Comparison of ENCODE assay signal across 8 mouse cellular contexts in genomic region chr16:33058033-33058432, GRCm38 (mm10). TPM values are rescaled to one million over a fixed set of nuclear protein-coding genes. Genes with fewer than 3 reads are reported as not detected.
DNase-seq lines count a peak whose midpoint lies in the region; ATAC-seq lines count a peak whose summit lies in the region.

No protein-coding gene starts in this region.

- intact Hi-C loops in heart, postnatal 10 days (cut with DNase I): no loop called here

- H3K4me3 ChIP-seq in heart, embryonic 15.5 days: peak overlapping the region; percentile 13; the same call in 1 of the 2 replicates
- peak overlapping the region; percentile 76; the same call in 1 of the 2 replicates for H3K4me3 ChIP-seq in hindbrain, embryonic 14.5 days (replicated peaks; ENCODE audit: low read length)
- H3K4me3 ChIP-seq in midbrain, embryonic 13.5 days (replicated peaks): peak overlapping the region; percentile 95

- 90% methylated on average over 16 of the region's 16 CpGs for WGBS in heart, embryonic 15.5 days
- WGBS in hindbrain, embryonic 14.5 days: 94% methylated on average over 16 of the region's 16 CpGs
- 93% methylated on average over 16 of the region's 16 CpGs for WGBS in midbrain, embryonic 13.5 days

- no peaks in the 10 kb centered on the region for H3K9me3 ChIP-seq in heart, embryonic 15.5 days (replicated peaks)
- H3K9me3 ChIP-seq in hindbrain, embryonic 14.5 days (ENCODE audit: control insufficient read depth, low read length): no peaks in the 10 kb centered on the region
- no peaks in the 10 kb centered on the region for H3K9me3 ChIP-seq in midbrain, embryonic 13.5 days

- H3K4me2 ChIP-seq in heart, embryonic 15.5 days: peak overlapping the region; percentile 65
- peak overlapping the region; percentile 79 for H3K4me2 ChIP-seq in hindbrain, embryonic 14.5 days (replicated peaks)
- peak overlapping the region; percentile 63 for H3K4me2 ChIP-seq in midbrain, embryonic 13.5 days (replicated peaks)

- H3K36me3 ChIP-seq in heart, embryonic 15.5 days: peaks cover 31% of the 10 kb centered on the region
- peaks cover 34% of the 10 kb centered on the region for H3K36me3 ChIP-seq in hindbrain, embryonic 14.5 days (replicated peaks; ENCODE audit: control insufficient read depth, insufficient read depth)
- H3K36me3 ChIP-seq in midbrain, embryonic 13.5 days: peaks cover 30% of the 10 kb centered on the region

- H3K9ac ChIP-seq in heart, embryonic 15.5 days: peak overlapping the region; percentile 35
- H3K9ac ChIP-seq in hindbrain, embryonic 14.5 days: 0 out of 2 replicates have a peak overlapping the region, but pooled peaks have one; percentile 88
- peak overlapping the region; percentile 46 for H3K9ac ChIP-seq in midbrain, embryonic 13.5 days (replicated peaks)

- ATAC-seq in heart, embryonic 15.5 days (replicated peaks; ENCODE audit: insufficient number of reproducible peaks, insufficient read depth, low FRiP score, low read depth): no peak
- no peak for ATAC-seq in hindbrain, embryonic 14.5 days (ENCODE audit: low FRiP score)
- no peak for ATAC-seq in midbrain, embryonic 13.5 days

- no peaks in the 10 kb centered on the region for H3K27me3 ChIP-seq in heart, embryonic 15.5 days
- H3K27me3 ChIP-seq in hindbrain, embryonic 14.5 days (ENCODE audit: control insufficient read depth, insufficient read depth, low read length): no peaks in the 10 kb centered on the region
- H3K27me3 ChIP-seq in midbrain, embryonic 13.5 days: no peaks in the 10 kb centered on the region

- no peak overlapping the region for H3K27ac ChIP-seq in heart, embryonic 15.5 days
- H3K27ac ChIP-seq in hindbrain, embryonic 14.5 days: no peak overlapping the region
- H3K27ac ChIP-seq in midbrain, embryonic 13.5 days: no peak overlapping the region

- no peak for DNase-seq in heart, postnatal 10 days
- DNase-seq in MEL-GATA-1-ER (ENCODE audit: extremely low read depth, low read depth): peak; percentile 11
- DNase-seq in hindbrain, embryonic 14.5 days (ENCODE audit: low spot score): no peak
- no peak for DNase-seq in cerebellum, adult 8-10 months
- no peak for DNase-seq in right cerebral cortex, adult 18-20 months
- DNase-seq in urinary bladder, adult 18-20 months (ENCODE audit: low spot score in 2 of 2): no peak

- peaks cover 27% of the 10 kb centered on the region for H3K4me1 ChIP-seq in heart, embryonic 15.5 days (replicated peaks)
- peaks cover 20% of the 10 kb centered on the region for H3K4me1 ChIP-seq in hindbrain, embryonic 14.5 days (replicated peaks; ENCODE audit: control insufficient read depth, insufficient read depth, low read length)
- H3K4me1 ChIP-seq in midbrain, embryonic 13.5 days (replicated peaks): peaks cover 33% of the 10 kb centered on the region

RNA-seq across cellular contexts. Expression of gene Rpl35a, which starts 1.8 kb away (rescaled TPM):
- 481 and 593 TPM in 2 replicates for polyA plus RNA-seq in heart, embryonic 15.5 days (2015; fragmentation: Nextera tagmentation; extraction: Ambion mirVana)
- 100 to 1,000 TPM; 380 to 387 TPM for total RNA-seq in heart, postnatal 10 days (2021)
- 450 and 532 TPM in 2 replicates for polyA plus RNA-seq in hindbrain, embryonic 14.5 days (2014; fragmentation: Nextera tagmentation; extraction: Ambion mirVana)
- polyA plus RNA-seq in midbrain, embryonic 13.5 days (2015; fragmentation: Nextera tagmentation; extraction: Ambion mirVana): 592 and 613 TPM in 2 replicates

RNA-seq across cellular contexts. Expression of gene Iqcg, which starts 2.0 kb away (rescaled TPM):
- polyA plus RNA-seq in heart, embryonic 15.5 days (2015; fragmentation: Nextera tagmentation; extraction: Ambion mirVana): 1.5 and 1.8 TPM in 2 replicates
- total RNA-seq in heart, postnatal 10 days (2021): under 1 TPM; 0.24 to 0.30 TPM
- 6.5 and 7.7 TPM in 2 replicates for polyA plus RNA-seq in hindbrain, embryonic 14.5 days (2014; fragmentation: Nextera tagmentation; extraction: Ambion mirVana)
- 5.7 and 5.9 TPM in 2 replicates for polyA plus RNA-seq in midbrain, embryonic 13.5 days (2015; fragmentation: Nextera tagmentation; extraction: Ambion mirVana)

RNA-seq across cellular contexts. Expression of gene Lmln, which starts 4.3 kb away (rescaled TPM):
- polyA plus RNA-seq in heart, embryonic 15.5 days (2015; fragmentation: Nextera tagmentation; extraction: Ambion mirVana): 2.4 and 3.0 TPM in 2 replicates
- 1 to 10 TPM; 2.2 to 2.3 TPM for total RNA-seq in heart, postnatal 10 days (2021)
- polyA plus RNA-seq in hindbrain, embryonic 14.5 days (2014; fragmentation: Nextera tagmentation; extraction: Ambion mirVana): 3.8 and 4.5 TPM in 2 replicates
- polyA plus RNA-seq in midbrain, embryonic 13.5 days (2015; fragmentation: Nextera tagmentation; extraction: Ambion mirVana): 4.4 and 5.3 TPM in 2 replicates

Comparison
In these comparisons a context has a peak if more than half of its experiments do, and no peak if none do; other contexts are left out.
1. H3K4me3 ChIP-seq: peak in every context shown above with its lines; median percentile 95 in midbrain, embryonic 13.5 days; 76 in hindbrain, embryonic 14.5 days; 13 in heart, embryonic 15.5 days.
2. H3K9ac ChIP-seq: peak in every context shown above with its lines; median percentile 88 in hindbrain, embryonic 14.5 days; 46 in midbrain, embryonic 13.5 days; 35 in heart, embryonic 15.5 days.